Mouse (Mus musculus): ENCODE measurements around the gene Ccdc105. TPM values are rescaled to one million over a fixed set of nuclear protein-coding genes. Genes with fewer than 3 reads are reported as not detected.

Gene Ccdc105
- polyA plus RNA-seq (2015; fragmentation: Nextera tagmentation; extraction: Ambion mirVana) = 0.16 TPM in 2 replicates

DNA sequence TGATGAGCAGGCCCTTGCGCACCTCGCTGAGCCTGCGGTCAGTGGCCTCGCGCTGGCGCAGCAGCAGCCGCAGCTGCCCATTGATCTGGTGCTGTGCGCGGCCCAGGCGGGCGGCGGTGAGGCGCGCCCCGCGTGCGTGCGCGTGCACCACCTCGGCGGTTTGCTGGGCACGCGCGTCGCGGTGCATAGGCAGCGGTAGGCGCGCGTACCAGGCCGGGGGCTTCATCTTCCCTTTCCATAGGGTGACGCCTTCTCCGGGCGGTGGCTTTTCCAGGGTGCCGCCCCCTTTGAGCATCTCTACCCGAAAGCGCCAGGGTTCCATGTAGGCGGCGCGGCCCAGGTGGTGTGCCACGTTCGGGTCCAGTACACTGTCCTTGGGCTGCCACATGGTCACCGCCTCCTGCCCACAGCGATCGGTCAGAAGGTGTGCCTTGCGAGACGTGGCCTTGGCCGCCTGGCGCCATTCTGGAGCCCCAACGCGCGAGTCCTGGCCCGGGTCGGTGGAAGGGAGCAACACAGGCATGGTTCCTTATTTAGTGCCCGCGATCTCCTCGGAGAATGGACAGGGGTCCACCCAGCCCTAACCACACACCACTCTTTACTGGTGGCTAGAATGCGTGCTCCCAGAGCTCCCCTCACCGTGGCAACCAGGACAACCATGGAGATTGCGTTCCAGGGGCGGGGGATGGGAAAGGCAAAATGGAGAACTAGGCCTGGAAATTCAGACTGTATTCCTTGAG, at the start of gene Ccdc105:
Gene Ccdc105 (minus strand): TSS at position 614 of the 740 bp plus-strand sequence.
- peak within 1 kb of the TSS; percentile 93 for H3K4me2 ChIP-seq (ENCODE audit: low read depth, low read length)
- 1% methylated on average over 53 of the region's 61 CpGs for WGBS
- H3K27me3 ChIP-seq (ENCODE audit: control insufficient read depth, insufficient read depth, low read depth, low read length) = no peaks in the 10 kb centered on the region
- H3K27ac ChIP-seq (ENCODE audit: low read length) = peak within 1 kb of the TSS; percentile 46
- H3K9me3 ChIP-seq (ENCODE audit: control insufficient read depth, low read length) = no peaks in the 10 kb centered on the region
- ATAC-seq (ENCODE audit: low read depth) = peak; percentile 91
- H3K9ac ChIP-seq (ENCODE audit: low read length) = peak within 1 kb of the TSS; percentile 72
- H3K36me3 ChIP-seq (ENCODE audit: control insufficient read depth, insufficient read depth, low read length) = no peaks in the 10 kb centered on the region
- peaks cover 3% of the 10 kb centered on the region; the same call in 1 of the 2 replicates for H3K4me1 ChIP-seq (replicated peaks; ENCODE audit: control insufficient read depth, insufficient read depth, low read length)
- H3K4me3 ChIP-seq (ENCODE audit: low read length) = peak within 1 kb of the TSS; percentile 64

DNA sequence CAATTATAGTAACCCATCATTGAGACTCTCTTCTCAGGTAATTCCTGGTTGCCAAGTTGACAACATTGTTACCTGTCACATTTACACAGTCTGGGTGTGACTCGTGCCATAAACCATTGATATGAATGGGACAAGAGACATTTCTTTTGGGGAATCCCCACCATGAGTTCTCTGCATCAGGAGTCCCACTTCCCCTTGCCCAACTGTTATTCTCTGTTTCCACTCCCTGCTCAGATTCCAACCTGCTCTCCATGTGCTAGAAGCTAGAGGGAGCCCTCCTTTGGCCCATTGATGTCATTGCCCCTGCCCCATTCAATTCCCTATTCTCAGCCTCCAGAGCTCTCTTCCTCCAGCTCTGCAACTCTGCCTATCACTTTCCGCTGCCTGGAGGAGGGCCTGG, 48.6 kb upstream of the Ccdc105 start:
- H3K27ac ChIP-seq (ENCODE audit: low read length) = no peak overlapping the region
- H3K9ac ChIP-seq (ENCODE audit: low read length) = no peak overlapping the region
- no peak overlapping the region for H3K4me3 ChIP-seq (ENCODE audit: low read length)
- no peaks in the 10 kb centered on the region for H3K4me1 ChIP-seq (replicated peaks; ENCODE audit: control insufficient read depth, insufficient read depth, low read length)
- no peaks in the 10 kb centered on the region for H3K36me3 ChIP-seq (ENCODE audit: control insufficient read depth, insufficient read depth, low read length)
- no peaks in the 10 kb centered on the region for H3K9me3 ChIP-seq (ENCODE audit: control insufficient read depth, low read length)
- H3K27me3 ChIP-seq (ENCODE audit: control insufficient read depth, insufficient read depth, low read depth, low read length) = no peaks in the 10 kb centered on the region
- ATAC-seq (ENCODE audit: low read depth) = no peak
- WGBS = 83% methylated on average over 2 of the region's 2 CpGs
- no peak overlapping the region for H3K4me2 ChIP-seq (ENCODE audit: low read depth, low read length)

DNA sequence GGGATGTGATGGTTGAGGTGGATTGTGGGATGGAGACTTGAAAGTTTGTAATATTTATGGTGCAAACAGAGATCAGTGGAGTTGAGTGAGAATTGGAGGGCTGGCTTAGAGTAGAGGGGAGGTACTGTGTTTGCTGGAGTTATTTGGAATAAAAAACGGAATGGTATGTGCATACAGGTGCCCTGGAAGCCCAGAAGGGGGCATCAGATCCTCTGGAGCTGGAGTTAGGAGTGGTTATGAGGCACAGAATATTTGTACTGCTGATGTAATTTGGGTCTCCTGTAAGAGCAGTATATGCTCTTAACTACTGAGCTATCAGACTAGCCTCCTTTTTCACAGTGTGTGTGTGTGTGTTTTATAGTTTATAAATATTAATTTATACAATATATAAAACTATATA, 37.7 kb upstream of the Ccdc105 start:
- Histone ChIP-seq H3K9me3 (ENCODE audit: control insufficient read depth, low read length) (no peaks in the 10 kb centered on the region), H3K4me1 (replicated peaks; ENCODE audit: control insufficient read depth, insufficient read depth, low read length) (0 out of 2 replicates have a peak, but pooled peaks cover 2% of the 10 kb centered on the region), H3K4me3 (ENCODE audit: low read length) (no peak overlapping the region), H3K27ac (ENCODE audit: low read length) (no peak overlapping the region), H3K27me3 (ENCODE audit: control insufficient read depth, insufficient read depth, low read depth, low read length) (no peaks in the 10 kb centered on the region), H3K4me2 (ENCODE audit: low read depth, low read length) (no peak overlapping the region), H3K9ac (ENCODE audit: low read length) (no peak overlapping the region), H3K36me3 (ENCODE audit: control insufficient read depth, insufficient read depth, low read length) (no peaks in the 10 kb centered on the region)
- no peak for ATAC-seq (ENCODE audit: low read depth)
- WGBS = 17% methylated on average over 1 of the region's 1 CpGs

DNA sequence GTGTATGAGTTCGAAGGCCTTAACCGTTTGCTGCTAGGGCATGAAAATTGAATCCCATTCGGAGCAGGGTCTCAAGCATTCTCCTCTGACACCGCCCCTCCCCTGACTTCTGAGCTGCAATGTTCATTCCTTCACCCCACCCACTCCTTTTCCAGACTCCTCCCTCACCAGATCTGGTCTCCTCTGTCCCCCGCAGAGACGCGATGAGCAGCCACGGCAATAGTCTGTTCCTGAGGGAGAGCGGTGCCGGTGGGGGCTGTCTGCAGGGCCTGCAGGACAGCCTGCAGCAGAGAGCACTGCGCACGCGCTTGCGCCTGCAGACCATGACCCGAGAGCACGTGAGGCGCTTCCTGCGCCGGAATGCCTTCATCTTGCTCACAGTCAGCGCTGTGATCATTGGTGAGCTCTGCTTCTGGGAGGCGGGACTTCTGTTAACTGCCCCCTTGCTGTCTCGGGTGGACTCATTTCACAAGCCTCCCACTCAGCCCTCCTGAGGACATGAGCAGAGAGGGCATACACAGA, 34.8 kb upstream of the Ccdc105 start:
- Histone ChIP-seq H3K36me3 (ENCODE audit: control insufficient read depth, insufficient read depth, low read length) (no peaks in the 10 kb centered on the region), H3K4me1 (replicated peaks; ENCODE audit: control insufficient read depth, insufficient read depth, low read length) (0 out of 2 replicates have a peak, but pooled peaks cover 2% of the 10 kb centered on the region), H3K9me3 (ENCODE audit: control insufficient read depth, low read length) (no peaks in the 10 kb centered on the region), H3K4me3 (ENCODE audit: low read length) (peak overlapping the region; percentile 45), H3K27me3 (ENCODE audit: control insufficient read depth, insufficient read depth, low read depth, low read length) (no peaks in the 10 kb centered on the region), H3K9ac (ENCODE audit: low read length) (peak overlapping the region; percentile 65), H3K27ac (ENCODE audit: low read length) (no peak overlapping the region), H3K4me2 (ENCODE audit: low read depth, low read length) (peak overlapping the region; percentile 65)
- peak; percentile 94 for ATAC-seq (ENCODE audit: low read depth)
- WGBS = 5% methylated on average over 22 of the region's 22 CpGs

DNA sequence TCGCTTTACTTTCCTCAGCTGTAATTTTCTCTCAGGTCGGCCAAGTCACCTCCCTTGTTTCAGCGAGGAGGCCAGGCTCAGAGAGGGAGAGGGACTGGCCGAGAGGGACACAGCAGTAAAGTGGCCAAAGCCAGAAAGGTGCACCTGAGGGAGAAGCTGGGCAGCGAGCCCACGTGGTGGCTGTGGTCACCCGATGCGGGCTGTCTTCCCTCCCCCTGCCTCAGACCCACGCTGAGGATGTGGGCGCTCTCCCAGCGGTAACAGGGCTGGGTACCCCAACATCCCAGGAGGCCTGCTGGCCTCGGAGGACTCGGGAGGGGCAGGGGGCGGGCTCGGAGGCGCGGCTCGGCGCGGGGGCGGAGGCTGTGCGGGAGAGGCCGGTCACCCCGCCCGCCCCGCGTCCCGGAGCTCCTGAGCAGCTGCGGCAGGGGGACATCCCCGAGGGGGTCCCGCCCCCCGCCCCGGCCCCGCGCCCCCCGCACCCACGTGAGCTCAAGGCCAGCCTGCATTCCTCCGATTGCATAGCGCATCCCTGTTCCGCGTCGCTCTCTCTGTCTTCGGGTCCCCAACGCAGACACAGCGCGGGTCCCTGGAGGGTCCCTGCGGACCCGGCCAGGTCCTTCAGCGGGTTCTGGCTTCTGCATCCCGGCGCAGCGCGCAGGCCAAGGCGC, 27.3 kb upstream of the Ccdc105 start, which contains the start of gene Slc1a6:
Gene Slc1a6 (plus strand): TSS at position 516 of the 671 bp plus-strand sequence.
- Histone ChIP-seq H3K4me2 (ENCODE audit: low read depth, low read length) (peak within 1 kb of the TSS; percentile 98), H3K4me1 (replicated peaks; ENCODE audit: control insufficient read depth, insufficient read depth, low read length) (peaks cover 4% of the 10 kb centered on the region; the same call in 1 of the 2 replicates), H3K27me3 (ENCODE audit: control insufficient read depth, insufficient read depth, low read depth, low read length) (0 out of 2 replicates have a peak, but pooled peaks cover 2% of the 10 kb centered on the region), H3K9me3 (ENCODE audit: control insufficient read depth, low read length) (no peaks in the 10 kb centered on the region), H3K27ac (ENCODE audit: low read length) (no peak within 1 kb of the TSS), H3K36me3 (ENCODE audit: control insufficient read depth, insufficient read depth, low read length) (no peaks in the 10 kb centered on the region), H3K4me3 (ENCODE audit: low read length) (peak within 1 kb of the TSS; percentile 57), H3K9ac (ENCODE audit: low read length) (peak within 1 kb of the TSS; percentile 68)
- WGBS = under 1% methylated on average over 35 of the region's 54 CpGs
- peak; percentile 80 for ATAC-seq (ENCODE audit: low read depth)

DNA sequence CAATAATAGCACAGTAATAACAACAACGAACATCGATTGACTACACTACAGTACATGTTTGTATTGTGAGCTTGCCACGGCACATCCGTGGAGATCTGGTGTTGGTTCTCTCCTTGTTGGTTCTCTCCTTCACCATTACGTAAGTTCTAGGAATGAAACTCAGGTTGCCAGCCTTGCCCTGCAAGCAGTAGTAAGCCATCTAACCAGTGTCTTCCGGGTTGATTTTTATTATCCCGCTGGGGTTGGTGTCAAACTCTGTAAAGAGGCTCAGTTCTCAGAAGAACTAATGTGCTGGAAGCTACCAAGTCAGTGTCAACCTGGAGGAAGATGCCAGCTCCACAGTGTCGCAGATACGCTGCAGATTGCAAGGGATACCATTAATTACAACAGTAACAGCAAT, 26.7 kb upstream of the Ccdc105 start:
- H3K36me3 ChIP-seq (ENCODE audit: control insufficient read depth, insufficient read depth, low read length) = no peaks in the 10 kb centered on the region
- ATAC-seq (ENCODE audit: low read depth) = no peak
- no peaks in the 10 kb centered on the region for H3K9me3 ChIP-seq (ENCODE audit: control insufficient read depth, low read length)
- peak overlapping the region; percentile 98 for H3K4me2 ChIP-seq (ENCODE audit: low read depth, low read length)
- 0 out of 2 replicates have a peak, but pooled peaks cover 2% of the 10 kb centered on the region for H3K27me3 ChIP-seq (ENCODE audit: control insufficient read depth, insufficient read depth, low read depth, low read length)
- 57% methylated on average over 9 of the region's 9 CpGs for WGBS
- H3K27ac ChIP-seq (ENCODE audit: low read length) = no peak overlapping the region
- peak overlapping the region; percentile 57 for H3K4me3 ChIP-seq (ENCODE audit: low read length)
- peaks cover 4% of the 10 kb centered on the region; the same call in 1 of the 2 replicates for H3K4me1 ChIP-seq (replicated peaks; ENCODE audit: control insufficient read depth, insufficient read depth, low read length)
- H3K9ac ChIP-seq (ENCODE audit: low read length) = peak overlapping the region; percentile 68

DNA sequence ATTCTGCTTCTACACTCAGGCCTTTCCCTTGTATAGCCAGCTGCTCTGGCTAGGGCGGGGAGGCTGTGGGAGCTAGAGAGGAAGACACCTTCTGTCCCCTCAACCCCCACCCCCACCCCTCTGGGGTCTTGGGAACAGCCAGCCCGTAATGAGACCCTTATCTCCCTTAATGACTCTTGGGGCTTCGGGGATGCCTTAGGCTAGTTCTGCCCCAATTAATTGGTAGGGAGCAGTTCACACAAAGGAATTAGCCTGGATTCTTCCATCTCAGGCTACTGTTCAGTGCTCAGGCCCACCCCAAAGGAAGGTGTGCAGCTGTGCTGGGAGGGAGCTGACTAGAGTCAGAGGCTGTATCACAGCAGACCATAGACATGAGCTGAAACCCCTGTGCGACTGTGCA, 23.0 kb upstream of the Ccdc105 start:
- no peak overlapping the region for H3K4me2 ChIP-seq (ENCODE audit: low read depth, low read length)

DNA sequence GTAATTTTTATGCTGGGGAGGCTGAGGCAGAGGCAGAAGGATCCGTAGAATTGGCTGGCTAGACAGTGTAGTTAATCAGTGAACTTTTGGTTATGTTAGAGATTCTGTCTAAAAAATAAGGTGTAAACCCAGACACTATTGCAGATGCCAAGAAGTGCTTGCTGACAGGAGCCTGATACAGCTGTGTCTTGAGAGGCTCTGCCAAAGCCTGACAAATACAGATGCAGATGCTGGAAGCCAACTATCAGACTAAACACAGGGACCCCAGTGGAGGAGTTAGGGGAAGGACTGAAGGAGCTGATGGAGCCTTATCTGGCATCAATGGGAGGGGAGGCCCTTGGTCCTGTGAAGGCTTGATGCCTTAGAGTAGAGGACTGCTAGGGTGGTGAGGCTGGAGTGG, 12.7 kb upstream of the Ccdc105 start:
- 0 out of 2 replicates have a peak, but pooled peaks have one; percentile 34 for ATAC-seq (ENCODE audit: low read depth)
- WGBS = 38% methylated on average over 1 of the region's 1 CpGs
- Histone ChIP-seq H3K4me1 (replicated peaks; ENCODE audit: control insufficient read depth, insufficient read depth, low read length) (no peaks in the 10 kb centered on the region), H3K36me3 (ENCODE audit: control insufficient read depth, insufficient read depth, low read length) (no peaks in the 10 kb centered on the region), H3K4me2 (ENCODE audit: low read depth, low read length) (no peak overlapping the region), H3K4me3 (ENCODE audit: low read length) (no peak overlapping the region), H3K27me3 (ENCODE audit: control insufficient read depth, insufficient read depth, low read depth, low read length) (no peaks in the 10 kb centered on the region), H3K9me3 (ENCODE audit: control insufficient read depth, low read length) (no peaks in the 10 kb centered on the region), H3K27ac (ENCODE audit: low read length) (no peak overlapping the region), H3K9ac (ENCODE audit: low read length) (no peak overlapping the region)

More for the DNA sequence above, 23.0 kb upstream of the Ccdc105 start:
- Histone ChIP-seq H3K27ac (ENCODE audit: low read length) (no peak overlapping the region), H3K4me1 (replicated peaks; ENCODE audit: control insufficient read depth, insufficient read depth, low read length) (peaks cover 4% of the 10 kb centered on the region; the same call in 1 of the 2 replicates), H3K4me3 (ENCODE audit: low read length) (no peak overlapping the region), H3K9ac (ENCODE audit: low read length) (no peak overlapping the region), H3K9me3 (ENCODE audit: control insufficient read depth, low read length) (no peaks in the 10 kb centered on the region), H3K27me3 (ENCODE audit: control insufficient read depth, insufficient read depth, low read depth, low read length) (0 out of 2 replicates have a peak, but pooled peaks cover 2% of the 10 kb centered on the region), H3K36me3 (ENCODE audit: control insufficient read depth, insufficient read depth, low read length) (no peaks in the 10 kb centered on the region)
- 63% methylated on average over 4 of the region's 4 CpGs for WGBS
- no peak for ATAC-seq (ENCODE audit: low read depth)

DNA sequence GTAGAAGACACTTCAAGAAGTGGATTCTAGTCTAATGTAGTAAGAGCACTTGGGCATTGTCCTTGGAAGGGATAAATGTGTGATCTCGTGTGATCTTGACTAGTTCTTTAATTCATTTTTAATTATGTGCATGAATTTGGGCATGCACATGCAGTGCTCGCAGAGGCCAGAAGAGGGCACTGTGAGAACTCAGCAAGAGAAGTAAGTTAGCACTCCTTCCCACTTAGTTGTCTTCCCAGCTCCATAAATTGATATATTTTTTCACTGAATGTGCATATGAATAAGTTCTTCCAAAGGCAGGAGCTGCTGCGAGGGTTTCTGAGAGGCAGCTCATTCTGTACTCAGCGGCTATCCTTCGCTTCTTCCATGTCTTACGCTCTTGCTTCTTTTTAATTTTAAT, 3.2 kb upstream of the Ccdc105 start:
- no peak for ATAC-seq (ENCODE audit: low read depth)
- Histone ChIP-seq H3K9ac (ENCODE audit: low read length) (no peak overlapping the region), H3K27ac (ENCODE audit: low read length) (no peak overlapping the region), H3K4me2 (ENCODE audit: low read depth, low read length) (no peak overlapping the region), H3K36me3 (ENCODE audit: control insufficient read depth, insufficient read depth, low read length) (no peaks in the 10 kb centered on the region), H3K9me3 (ENCODE audit: control insufficient read depth, low read length) (no peaks in the 10 kb centered on the region), H3K4me1 (replicated peaks; ENCODE audit: control insufficient read depth, insufficient read depth, low read length) (peaks cover 3% of the 10 kb centered on the region; the same call in 1 of the 2 replicates), H3K27me3 (ENCODE audit: control insufficient read depth, insufficient read depth, low read depth, low read length) (no peaks in the 10 kb centered on the region), H3K4me3 (ENCODE audit: low read length) (no peak overlapping the region)
- WGBS = 35% methylated on average over 6 of the region's 6 CpGs

All from lung, embryonic 16.5 days (tissue).